Mouse (Mus musculus) ES-E14 (cell line): Measurements from ENCODE around the gene Brd4.

Source experiments
- CHD2 ChIP-seq: IDR thresholded peaks from 2 replicates; pipeline ENCODE4 v1.6.1; 2014; ENCODE audit warnings: mild to moderate bottlenecking, low read depth, low read length, inconsistent platforms
- HCFC1 ChIP-seq: IDR thresholded peaks from 2 replicates; pipeline ENCODE4 v1.6.1; 2012; ENCODE audit warnings: low read length, inconsistent platforms, borderline replicate concordance; ENCODE audit not compliant: insufficient read depth
- ZNF384 ChIP-seq: IDR thresholded peaks from 2 replicates; pipeline ENCODE4 v1.6.1; 2012; ENCODE audit warnings: low read depth, low read length, inconsistent platforms

DNA sequence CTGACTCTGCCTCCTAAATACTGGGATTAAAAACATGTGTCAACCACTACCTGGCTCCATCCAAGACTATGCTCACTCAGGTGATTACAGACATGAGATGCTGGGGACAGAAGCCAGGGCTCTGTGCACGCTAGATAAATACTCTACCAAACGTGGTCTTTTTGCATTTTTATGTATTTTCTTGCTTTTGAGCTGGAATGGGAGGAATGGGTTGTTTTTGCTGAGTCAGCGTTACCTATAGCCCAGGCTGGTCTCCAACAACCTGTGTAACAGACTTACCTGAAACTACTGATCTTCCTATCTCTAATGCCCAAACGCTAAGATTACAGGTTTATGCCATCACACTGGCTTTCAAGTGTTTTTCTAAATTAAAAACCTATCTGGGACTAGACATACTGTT lies 10.6 kb upstream of the Brd4 start:
- TF ChIP-seq ZNF384 (no peak), CHD2 (no peak), HCFC1 (no peak)
